Mouse (Mus musculus): ENCODE results near the gene Itga9.
A peak's percentile ranks its signal among the peaks of the same experiment; 100 is the strongest.

Itga9 gene

GRCm38 (mm10) chr9:118686166-118686961, 79.9 kb downstream of the Itga9 start:
- no peak for DNase-seq (ENCODE audit: low spot score in 2 of 2)

DNA sequence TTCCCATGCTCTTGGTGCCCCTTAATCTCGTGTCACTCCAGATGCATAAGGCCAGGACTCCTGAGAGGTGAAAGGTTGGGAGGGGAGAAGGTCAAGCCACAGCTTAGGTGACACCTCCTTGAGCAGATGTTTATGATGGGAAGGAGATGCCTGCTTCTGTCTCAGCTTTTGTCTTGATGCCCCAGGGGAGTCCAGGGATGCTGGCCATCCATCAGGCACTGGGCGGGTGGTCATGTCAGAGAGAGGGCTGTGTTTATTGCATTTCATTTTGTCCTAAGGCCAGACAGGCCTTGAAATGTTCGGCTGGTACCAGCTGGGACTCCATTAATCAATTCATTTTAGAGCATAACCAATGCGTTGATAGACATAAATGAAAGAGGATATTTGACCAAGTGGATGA, 81.8 kb downstream of the Itga9 start:
- DNase-seq (ENCODE audit: low spot score in 2 of 2): no peak

DNA sequence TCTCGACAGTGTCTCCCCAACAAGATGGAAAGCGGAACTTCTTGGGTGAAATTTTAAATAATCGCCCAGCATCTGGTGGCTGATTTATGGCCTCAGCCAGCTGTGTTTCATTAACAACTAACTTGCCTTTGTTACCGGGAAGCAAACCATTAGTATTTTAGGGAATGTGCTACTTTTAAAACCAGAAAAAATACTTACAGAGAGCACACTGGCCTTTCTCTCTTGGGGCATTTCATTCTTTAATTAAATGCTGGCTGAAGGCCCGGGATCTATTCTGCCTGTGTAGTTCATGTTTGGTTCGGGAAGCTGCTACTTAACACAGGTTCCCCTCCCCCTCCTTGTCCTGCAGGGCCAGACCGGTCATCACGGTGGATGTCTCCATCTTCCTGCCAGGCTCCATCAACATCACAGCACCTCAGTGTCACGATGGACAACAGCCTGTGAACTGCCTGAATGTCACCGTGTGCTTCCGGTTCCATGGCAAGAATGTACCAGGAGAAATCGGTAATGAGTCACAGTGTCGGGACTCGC, 82.5 kb downstream of the Itga9 start:
- DNase-seq (ENCODE audit: low spot score in 2 of 2): no peak

DNA sequence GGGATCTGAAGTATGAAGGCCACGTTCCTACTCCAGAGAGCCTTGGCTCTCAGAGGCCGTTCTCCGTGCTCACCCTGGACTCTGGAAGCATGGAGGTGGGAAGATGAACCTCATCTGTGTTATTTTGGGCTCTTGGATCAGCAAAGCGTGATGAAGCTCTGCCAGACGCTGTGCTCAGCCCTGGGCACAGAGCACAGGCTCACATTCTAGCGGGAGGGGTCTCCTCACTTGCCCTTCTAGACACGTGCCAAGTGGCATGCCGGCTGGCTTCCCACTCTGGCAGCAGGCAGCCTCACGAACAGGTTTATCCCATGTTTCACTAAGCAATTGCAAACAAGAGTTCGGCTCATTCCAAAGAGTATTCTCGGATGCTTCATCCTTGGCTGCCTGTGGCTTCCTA, 86.8 kb downstream of the Itga9 start:
- no peak for DNase-seq (ENCODE audit: low spot score in 2 of 2)

DNA sequence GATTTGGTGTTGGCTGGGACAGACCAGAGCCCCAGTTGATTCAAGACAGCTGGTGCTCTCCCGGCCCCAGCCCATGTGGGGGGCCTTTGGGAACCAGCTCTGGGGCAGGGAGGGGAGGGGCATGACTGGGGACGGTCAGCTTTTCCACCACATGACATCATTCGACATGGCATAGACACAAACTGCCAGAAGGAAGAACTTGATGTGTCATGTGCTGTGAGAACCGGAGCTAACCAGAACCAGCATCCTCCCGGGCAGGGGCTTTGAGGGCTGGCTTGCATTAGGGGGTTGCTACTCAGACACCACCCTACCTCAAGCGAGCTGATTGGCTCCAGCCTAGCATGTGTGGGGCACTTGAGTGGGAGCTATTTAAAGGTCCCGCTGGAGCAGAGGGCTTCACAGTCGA, 87.9 kb downstream of the Itga9 start:
- no peak for DNase-seq (ENCODE audit: low spot score in 2 of 2)

GRCm38 (mm10) chr9:118698191-118698590, 91.7 kb downstream of the Itga9 start:
- no peak for DNase-seq (ENCODE audit: low spot score in 2 of 2)

DNA sequence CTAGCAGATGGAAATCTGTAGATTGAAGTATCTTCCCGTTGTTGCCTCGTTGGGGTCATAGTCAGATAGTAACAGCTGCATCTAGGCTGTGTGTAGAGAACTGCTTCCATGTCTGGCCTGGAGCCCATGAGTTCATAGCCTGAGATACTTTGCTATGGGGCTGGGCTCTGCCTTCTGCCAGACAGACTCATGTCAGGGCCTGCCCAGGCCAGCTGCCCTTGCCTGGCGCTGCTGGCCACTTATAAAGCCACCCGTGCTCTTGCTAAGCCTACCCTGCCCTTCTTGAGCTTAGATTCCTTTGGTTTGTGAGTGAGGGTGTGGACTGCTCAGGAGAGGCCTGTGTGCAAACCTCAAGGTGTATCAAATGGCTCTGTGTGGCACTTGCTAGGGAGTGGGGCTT, 93.2 kb downstream of the Itga9 start:
- no peak for DNase-seq (ENCODE audit: low spot score in 2 of 2)

DNA sequence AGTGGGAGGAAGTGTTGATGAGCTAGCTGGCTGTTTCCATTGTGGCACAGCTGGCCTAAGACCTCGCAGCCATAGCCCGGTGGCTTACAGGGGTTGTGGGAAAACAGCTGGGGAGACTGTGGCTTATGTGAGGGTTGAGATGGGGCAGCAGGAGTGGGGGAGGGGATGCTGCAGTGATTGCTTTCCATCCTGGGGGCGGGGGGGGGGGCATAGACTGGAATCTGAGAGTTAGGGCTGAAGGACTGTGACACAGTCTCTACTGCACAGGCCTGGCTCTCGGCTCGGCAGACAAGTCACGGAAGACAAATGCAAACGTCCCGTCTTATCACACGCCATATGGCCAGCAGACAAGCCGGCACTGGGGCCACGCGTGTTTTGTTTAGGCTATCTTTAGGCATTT, 94.4 kb downstream of the Itga9 start:
- DNase-seq (ENCODE audit: low spot score in 2 of 2): no peak

DNA sequence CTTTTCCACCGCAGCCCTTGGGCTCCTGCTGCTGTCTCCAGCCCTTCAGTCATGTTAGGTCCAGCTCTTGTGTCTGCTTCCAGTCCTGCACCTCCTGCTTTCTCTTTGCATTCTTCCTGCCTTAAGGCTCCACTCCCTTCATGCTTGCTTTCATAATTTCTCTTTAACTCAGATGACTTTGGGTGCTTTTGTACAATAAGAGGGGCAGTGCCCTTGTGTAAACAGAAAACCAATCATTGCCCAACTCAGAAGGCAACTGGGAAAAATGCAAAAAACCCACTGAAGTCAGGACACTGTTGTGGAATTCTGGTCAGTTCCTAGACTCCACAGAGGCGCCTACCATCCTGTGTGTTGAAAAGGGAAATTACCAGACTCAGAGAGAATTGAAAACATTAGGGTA, 95.3 kb downstream of the Itga9 start:
- no peak for DNase-seq (ENCODE audit: low spot score in 2 of 2)

DNA sequence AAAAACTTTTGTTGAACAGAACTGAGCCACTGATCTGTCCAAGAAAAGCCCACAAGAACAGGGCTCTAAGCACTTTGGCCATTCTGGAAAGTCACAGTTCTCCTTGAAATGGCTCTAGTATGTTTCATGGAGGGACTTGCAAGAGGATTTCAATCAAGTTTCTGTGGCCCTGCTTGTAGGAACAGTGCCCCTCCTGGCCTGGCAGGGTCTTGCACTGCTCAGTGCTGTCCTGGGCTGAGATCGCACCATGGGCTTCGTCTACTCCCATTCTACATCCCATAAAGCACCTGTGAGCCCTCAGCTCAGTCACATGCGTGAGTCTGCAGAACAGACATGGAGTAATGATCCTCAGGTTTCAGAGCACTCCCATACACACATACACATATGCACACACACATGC, 96.7 kb downstream of the Itga9 start:
- no peak for DNase-seq (ENCODE audit: low spot score in 2 of 2)

DNA sequence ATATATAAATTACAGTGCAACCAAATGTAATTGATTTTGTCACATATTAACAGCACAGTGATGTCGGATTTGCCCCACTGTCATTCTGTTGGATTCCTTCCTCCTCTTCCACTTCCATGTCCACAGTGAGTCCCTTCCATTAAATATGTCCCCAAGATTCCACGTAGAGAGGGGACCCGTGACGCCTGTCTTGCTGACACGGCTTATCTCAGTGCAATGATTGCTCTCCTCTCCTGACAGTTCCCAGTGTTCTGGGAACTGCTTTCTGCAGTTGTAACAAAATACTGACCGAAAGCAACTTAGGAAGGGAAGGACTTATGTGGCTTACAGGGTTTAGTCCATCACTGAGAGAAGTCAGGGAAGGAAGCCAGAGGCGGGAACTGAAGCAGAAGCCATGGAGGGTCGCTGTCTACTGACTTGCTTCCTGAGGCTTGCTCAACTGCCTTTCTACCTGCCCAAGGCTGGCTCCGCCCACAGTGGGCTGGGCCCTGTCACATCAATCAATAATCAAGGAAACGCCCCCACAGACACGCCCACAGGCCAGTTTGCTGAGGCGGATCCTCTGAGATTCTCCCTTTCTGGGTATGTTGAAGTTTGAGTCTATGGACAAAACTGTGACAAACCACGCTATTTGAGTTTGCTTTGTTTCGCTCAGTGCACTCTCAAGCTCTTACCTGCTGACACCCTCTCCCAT, 99.0 kb downstream of the Itga9 start:
- DNase-seq (ENCODE audit: low spot score in 2 of 2): peak in 1 of 2 experiments; percentile 24

GRCm38 (mm10) chr9:118706176-118706975, 99.9 kb downstream of the Itga9 start:
- no peak for DNase-seq (ENCODE audit: low spot score in 2 of 2)

GRCm38 (mm10) chr9:118710625-118711024, 104.1 kb downstream of the Itga9 start:
- DNase-seq (ENCODE audit: low spot score in 2 of 2): no peak

DNA sequence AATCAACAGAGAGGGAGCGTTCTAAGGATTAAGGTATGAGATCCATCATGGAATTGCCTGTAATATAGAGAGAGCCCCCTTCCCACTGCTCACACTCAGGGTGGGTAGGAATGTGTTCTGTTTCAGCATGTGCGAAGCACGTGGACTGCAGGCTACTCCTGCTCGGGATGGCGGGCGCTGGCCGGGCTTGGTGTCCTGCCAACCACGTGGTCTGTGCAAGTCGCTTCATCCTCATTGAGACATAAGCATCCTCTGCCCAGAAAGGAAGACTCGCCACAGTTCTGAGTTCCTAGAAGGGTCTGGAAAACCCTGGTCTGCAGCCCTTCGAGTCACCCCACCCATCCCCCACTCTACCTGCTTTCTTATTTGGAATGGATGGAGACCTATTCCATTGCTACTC, 105.3 kb downstream of the Itga9 start:
- no peak for DNase-seq (ENCODE audit: low spot score in 2 of 2)

- DNase-seq (ENCODE audit: low spot score in 2 of 2): no peak
Observed at GRCm38 (mm10) chr9:118713515-118713914, 107.0 kb downstream of the Itga9 start.

DNA sequence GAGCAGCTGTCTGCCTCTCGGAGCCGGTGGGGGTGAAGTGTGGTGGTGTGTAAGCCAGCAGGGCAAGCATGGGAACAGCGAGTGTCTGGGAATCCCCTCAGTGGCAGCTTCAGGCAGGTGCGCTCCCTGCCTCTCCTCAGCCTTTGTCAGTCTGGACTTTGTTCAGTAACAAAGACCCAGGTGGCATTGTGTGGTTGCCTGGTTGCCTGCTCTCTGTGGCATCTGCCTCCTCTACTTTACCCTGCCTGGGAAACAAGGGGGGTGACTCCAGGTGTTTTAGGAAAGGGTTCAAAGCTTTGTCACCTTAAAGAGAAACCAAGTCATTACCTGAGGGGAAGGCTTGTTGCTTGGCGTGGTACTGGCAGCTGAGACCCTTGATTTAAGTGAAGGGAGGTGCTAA, 108.0 kb downstream of the Itga9 start:
- DNase-seq (ENCODE audit: low spot score in 2 of 2): no peak

DNA sequence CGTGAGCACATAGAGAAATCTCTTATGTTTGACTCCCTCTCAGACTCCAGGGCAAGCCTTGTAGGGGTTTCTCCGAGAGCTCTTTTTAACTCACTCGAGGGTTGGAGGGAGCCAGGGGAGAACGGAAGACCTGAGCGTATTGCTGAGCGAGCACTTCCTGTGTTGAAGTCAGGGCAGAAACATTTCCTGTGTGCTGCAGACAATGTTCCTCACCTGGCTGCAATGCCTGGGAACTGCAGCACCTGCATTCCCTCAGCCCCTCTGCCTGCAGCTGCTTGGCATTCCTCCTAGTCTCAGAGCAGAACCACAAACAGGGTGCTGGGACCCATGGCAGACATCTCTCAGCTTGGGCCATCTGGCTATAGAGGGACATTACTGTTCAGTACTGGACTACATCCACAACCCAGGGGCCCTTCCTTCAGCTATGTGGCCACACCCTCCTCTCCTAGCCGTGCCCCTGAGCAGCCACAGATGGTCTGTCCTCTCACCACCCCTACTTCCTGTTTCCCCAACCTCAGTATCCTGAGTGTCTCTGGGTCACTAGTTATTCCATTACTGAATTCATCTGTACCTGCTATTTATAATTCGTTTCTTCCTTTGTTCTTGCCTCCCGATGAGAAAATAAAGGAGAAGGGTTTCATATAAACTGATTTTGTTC, 109.6 kb downstream of the Itga9 start:
- DNase-seq (ENCODE audit: low spot score in 2 of 2): no peak

DNA sequence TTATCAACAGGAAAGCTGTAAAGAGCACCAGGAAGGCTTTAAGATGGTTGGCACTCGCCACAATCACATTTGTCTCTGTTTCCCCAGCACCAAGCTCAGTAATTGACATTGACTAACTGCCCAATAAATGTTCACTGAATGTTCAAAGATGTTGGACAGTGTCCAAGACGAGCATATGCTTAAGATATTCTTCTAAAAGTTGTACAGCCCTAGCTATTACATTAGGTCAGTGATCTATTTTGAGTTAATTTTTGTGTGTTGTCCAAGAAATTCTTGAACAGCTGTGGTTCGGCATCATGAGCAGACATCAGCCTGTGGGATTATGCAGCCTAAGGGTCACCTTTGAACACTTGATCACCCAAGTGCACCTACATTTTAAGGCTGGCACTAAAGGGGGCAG, 110.9 kb downstream of the Itga9 start:
- no peak for DNase-seq (ENCODE audit: low spot score in 2 of 2)

DNA sequence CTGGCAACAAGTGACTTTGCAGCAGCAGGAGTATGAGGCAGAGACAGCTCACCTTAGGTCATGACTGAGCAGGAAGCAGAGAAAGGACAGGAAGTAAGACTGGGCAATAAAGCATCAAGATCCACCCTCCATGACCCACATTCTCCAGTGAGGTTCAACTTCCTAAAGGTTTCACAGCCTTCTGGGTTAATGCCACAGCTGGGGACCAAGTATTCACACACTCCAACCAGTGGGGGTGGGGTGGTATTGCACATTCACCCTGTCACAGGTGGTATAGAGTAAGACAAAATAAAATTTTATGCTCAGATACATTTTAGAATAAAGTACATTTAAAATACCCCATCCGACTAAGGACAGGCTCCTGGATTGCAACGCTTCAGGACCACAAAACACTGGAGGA, 112.0 kb downstream of the Itga9 start:
- no peak for DNase-seq (ENCODE audit: low spot score in 2 of 2)

DNA sequence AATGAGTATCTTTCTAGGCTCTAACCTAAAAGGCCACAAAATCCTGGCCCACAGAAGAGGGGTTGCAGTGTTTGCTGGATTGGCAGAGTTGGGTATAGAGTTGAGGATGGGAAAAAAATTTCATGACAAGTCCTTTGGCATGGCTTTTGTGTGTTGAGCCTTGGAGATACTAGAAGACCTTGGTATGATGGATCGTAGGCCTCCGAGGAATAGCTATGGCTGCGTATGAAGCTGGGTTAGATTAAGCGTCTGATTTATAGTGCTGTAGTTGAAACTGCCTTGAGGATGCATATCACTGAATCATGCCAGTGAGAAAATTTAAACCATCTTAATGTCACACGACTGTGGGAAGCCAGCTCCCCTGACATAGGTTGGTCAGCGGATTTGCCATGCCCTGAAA, 114.6 kb downstream of the Itga9 start:
- DNase-seq (ENCODE audit: low spot score in 2 of 2): no peak

GRCm38 (mm10) chr9:118722789-118723325, 116.4 kb downstream of the Itga9 start:
- no peak for DNase-seq (ENCODE audit: low spot score in 2 of 2)

DNA sequence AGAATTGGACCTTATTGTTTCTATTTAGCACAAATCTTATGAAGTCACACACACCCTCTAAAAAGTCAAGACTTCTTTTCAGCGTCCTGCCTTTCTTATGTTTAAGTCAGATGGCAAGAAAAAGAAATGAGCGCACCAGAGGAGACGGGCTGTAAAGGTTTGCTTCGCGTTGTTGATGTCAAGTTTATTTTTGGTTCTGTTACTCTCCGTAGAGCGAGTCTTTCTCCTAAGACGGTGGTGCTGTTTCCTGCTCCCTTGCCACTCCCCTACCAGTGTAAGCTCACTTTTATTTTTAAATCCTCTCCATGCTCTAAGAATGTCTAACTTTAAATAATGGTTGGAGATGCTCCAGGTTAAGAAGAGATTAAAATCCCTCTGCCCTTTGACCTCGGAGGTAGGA, 118.6 kb downstream of the Itga9 start:
- no peak for DNase-seq (ENCODE audit: low spot score in 2 of 2)

Measured in spleen, postnatal 4 days (tissue).